Mouse (Mus musculus) cerebellum, adult 9-10 months (tissue): Measurements from ENCODE around the gene Galk1.

Experiments
- DNase-seq: peaks from one replicate; pipeline ENCODE4 v3.0.0; 2022

Galk1 gene

DNA sequence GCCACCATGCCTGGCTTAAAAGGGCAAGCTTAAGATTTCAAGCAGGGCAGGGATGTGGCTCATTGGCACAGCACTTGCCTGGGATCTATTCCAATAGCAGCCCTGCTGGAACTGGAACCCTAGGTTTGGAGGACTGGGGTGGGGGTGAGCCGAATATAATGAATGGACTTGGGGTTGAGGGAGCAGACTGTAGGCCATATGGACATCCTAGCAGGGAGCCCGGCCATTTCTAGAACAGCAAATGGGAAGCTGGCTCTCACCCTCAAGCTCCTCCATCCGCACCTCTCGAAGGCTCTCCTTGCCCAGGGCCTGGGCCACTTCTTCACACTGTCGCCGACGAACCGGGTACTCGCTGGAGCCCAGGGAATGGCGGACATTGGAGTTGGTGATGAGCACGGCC, 2.9 kb downstream of the Galk1 start:
- DNase-seq, result peak; percentile 98

GRCm38 (mm10) chr11:116008832-116009375, 3.6 kb downstream of the Galk1 start:
- no peak for DNase-seq

GRCm38 (mm10) chr11:116008411-116008810, 4.1 kb downstream of the Galk1 start:
- DNase-seq, result peak; percentile 58

DNA sequence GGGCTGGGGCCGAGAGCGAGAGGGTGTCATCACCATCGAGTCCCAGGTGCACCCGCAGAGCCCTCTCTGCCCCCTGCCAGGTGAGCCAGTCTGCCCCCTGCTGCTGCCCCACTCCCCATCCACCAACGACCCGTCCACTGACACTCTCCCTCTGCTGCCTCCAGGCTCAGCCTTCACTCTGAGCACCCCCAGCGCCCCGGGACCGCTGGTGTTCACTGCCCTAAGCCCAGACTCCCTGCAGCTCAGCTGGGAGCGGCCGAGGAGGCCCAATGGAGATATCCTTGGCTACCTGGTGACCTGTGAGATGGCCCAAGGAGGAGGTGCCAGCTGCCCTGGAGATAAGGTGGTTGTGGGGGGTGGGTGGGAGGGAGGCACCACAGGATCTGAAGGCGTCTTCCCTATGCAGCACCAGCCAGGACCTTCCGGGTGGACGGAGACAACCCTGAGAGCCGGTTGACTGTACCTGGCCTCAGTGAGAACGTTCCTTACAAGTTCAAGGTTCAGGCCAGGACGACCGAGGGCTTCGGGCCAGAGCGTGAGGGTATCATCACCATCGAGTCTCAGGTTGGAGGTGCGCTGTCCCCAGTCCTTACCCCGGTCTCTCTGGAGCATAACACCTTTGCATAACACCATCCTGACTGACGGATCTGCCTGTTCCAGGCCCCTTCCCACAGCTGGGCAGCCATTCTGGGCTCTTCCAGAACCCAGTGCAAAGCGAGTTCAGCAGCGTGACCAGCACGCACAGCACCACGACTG, 5.2 kb downstream of the Galk1 start:
- peak; percentile 46 for DNase-seq

DNA sequence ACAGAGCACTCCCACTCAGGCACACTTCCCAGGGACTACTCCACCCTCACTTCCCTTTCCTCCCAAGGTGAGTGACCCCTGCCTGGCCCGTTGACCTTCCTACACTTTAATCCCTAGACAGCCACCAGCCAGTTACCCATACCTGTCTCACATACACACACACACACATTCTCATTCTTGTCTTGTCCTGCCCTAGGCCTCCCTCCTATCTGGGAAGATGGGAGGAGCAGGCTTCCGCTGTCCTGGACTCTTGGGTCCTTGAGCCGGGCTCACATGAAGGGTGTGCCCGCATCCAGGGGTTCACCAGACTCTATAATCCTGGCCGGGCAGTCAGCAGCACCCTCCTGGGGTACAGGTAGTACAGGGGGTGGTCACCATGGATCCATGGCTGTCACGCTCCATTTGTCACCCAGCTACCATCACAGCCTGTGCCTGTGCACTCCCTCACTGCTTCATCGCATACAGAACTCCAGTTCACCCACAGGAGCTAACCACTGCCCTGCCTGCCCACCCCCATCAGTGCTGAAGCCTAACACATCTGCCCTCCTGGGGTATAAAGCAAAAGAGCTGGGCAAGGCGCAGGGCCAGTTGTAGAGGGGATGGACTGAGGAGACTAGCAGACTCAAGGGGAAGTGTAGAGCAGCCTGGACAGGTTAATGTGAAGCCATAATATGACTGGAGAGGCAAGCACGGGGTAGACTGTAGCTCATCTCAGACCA, 6.7 kb downstream of the Galk1 start:
- no peak for DNase-seq

GRCm38 (mm10) chr11:116004840-116005700, 7.4 kb downstream of the Galk1 start:
- no peak for DNase-seq

- DNase-seq, result no peak
Measured at GRCm38 (mm10) chr11:116004186-116004823, 8.2 kb downstream of the Galk1 start.

DNA sequence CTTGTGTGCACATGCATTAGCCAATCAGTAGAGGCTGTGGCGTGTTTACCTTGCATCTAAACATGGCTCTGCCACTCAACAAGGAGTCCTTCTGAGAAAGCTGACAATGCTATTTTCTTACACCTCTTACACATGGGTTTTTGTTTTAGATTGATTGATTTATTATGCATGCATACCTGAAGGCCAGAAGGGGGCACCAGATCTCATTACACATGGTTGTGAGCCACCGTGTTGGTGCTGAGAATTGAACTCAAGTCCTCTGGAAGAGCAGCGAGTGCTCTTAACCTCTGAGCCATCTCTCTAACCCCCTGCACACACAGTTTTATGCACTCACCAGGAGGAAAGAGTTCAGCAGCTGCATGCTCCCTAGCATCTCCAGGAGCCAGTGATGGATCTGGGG, 9.6 kb downstream of the Galk1 start:
- no peak for DNase-seq

- DNase-seq, result no peak
Measured at GRCm38 (mm10) chr11:116001725-116002124, 10.8 kb downstream of the Galk1 start.

- DNase-seq, result no peak
Measured at GRCm38 (mm10) chr11:116000607-116001006, 11.9 kb downstream of the Galk1 start.

- peak; percentile 88 for DNase-seq
Measured at GRCm38 (mm10) chr11:115999538-116000143, 12.9 kb downstream of the Galk1 start.

DNA sequence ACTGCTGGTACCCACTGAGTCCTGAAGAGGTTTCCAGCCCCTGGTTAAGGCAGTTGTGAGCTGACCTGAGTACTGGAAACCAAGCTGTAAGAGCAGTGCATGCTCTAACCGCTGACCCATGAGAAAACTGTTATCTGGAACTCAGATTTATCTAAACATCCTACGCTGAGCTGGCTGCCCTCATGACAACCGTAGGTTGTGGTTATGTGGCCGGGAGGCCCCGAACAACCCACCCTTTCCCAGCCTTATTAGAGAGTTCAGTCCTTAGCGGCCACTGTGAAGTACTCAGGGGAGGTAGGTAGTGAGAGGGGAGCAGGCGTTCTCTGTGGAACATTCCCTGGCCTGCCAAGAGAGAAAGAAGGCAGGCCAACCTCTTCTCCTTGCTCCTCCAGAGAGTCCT, 13.5 kb downstream of the Galk1 start:
- DNase-seq, result no peak

DNA sequence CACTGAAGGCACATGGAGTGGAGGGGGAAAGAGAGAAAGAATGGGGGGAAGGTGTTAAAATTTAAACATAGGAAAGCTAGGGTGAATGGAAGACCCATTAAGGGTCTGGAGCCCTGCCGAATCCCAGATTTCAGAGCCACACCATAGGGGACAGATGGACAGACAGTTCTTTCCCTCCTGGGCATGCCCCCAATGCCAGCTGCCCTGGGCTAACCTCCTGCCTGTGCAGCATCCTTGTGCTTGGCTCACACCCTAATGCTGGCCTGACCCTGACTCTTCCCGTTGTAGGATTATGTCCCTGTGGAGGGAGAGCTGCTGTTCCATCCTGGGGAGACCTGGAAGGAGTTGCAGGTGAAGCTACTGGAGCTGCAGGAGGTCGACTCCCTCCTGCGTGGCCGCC, 14.9 kb downstream of the Galk1 start:
- DNase-seq, result no peak

DNA sequence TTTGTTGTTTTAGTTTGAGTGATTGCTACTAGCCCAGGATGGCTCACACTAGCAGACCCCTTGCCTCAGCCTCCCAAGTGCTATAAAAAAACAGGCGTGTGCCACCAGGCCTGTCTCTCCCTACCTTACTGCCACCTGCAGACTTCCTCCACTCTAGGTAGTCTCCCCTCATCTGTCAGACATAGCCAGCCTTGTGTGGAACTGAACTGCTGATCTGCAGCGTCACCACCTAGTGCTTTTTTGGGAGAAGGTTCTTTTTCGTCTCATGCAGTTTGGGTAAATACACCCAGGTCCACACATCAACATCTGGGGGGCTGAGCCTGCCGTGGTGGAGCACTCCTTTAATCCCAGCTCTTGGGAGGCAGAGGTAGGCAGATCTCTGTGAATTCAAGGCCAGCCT, 15.5 kb downstream of the Galk1 start:
- DNase-seq, result no peak

GRCm38 (mm10) chr11:115995256-115995655, 17.3 kb downstream of the Galk1 start:
- DNase-seq, result no peak

GRCm38 (mm10) chr11:115992098-115992497, 20.4 kb downstream of the Galk1 start:
- DNase-seq, result no peak

DNA sequence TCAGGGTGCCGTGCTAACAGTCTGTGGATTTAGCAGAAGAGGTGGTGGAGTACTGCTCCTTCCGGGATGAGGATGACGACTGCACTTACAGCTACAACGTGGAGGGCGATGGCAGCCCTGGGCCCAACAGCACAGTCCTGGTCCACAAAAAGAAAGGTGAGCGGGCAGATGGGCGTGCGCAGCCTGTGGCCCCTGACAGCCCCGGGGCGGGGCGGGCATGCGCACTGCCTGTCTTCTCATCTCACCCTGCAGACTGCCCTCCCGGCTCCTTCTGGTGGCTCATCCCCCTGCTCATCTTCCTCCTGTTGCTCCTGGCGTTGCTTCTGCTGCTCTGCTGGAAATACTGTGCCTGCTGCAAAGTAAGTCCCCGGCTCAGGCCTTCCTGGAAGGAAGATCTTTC, 22.8 kb downstream of the Galk1 start:
- no peak for DNase-seq

DNA sequence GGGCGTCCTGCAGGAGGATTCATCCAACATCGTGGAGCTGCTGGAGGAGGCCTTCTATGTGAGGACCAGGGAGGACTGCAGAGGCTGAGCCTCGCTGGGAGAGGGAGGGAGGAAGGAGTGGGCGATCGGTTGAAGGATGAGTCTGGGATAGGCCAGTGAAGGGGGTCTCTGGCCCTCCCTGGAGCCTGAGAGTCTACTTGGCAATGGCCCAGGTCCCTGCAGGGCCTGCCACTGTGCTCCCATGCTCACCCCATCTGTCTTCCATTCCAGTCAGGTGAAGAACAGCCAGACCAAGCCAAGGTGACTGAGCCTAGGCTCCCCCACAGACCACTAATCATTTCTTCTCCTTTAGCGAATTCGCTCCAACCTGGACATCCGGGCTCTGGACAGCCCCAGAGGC, 29.2 kb downstream of the Galk1 start:
- no peak for DNase-seq

DNA sequence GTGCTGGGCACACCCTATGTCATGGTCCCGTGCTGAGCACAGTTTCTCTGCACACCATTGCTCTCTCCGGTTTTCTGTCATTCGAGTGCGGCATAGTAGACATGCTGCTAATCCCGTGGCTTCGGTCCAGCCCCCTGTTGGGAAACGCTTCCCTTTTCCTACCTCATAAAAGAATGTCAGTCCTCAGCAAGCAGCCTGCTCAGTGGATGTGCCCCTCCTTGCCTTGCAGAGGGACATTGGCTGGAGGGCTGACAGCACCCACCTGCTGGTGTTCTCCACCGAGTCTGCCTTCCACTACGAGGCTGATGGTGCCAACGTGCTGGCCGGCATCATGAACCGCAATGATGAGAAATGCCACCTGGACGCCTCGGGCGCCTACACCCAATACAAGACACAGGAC, 30.0 kb downstream of the Galk1 start:
- DNase-seq, result peak; percentile 61

GRCm38 (mm10) chr11:115975544-115975943, 37.0 kb downstream of the Galk1 start:
- no peak for DNase-seq

- DNase-seq, result no peak
Measured at GRCm38 (mm10) chr11:115975083-115975420, 37.5 kb downstream of the Galk1 start.

DNA sequence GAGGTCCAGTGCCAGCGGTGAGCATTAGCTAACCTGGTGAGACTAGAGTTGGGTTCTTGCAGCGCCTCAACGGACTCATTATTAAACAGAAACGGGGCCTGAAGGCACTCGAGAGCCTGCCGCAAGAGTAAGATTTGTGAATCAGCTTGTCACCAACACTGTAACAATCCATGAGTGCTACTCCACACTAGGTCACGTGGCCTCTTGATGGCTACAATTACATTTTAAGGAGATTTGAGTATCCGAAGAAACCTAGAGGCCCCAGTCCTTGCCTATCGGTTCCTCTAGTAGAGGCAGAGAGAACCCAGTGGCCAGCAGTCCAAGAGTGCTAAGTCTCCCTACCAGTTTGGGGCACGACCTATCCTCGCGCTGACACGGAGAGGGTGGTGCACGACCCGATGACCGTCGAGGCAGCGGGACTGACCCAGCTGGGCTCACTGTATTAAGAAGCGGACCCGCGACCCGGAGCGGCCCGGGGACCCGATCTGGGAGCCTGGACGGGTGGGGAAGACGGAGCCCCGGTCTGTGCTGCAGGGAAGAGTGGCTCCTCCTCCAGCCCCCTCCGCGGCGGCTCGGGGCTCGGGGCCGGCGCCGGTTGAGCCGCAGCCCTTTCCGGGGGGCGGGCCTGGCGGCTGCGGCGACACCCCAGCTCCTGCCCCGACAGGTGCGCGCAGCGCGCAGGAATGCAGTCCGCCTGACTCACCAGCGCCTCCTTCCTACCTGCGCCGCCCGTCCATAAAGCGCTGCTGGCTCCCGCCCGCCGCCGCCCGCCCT, 38.0 kb downstream of the Galk1 start, which contains the start of gene Itgb4:
Gene Itgb4, plus strand, starts transcription at position 401 of the 774 bp plus-strand sequence.
- DNase-seq, result no peak
